Mouse (Mus musculus) spleen, embryonic (tissue): ENCODE data around the gene Atf2.
"Not testable (repeated sequence)": the region's sequence is repeated elsewhere in the genome, so short reads cannot be mapped to it uniquely, and the experiment has no call there.

ENCODE experiments used
- CTCF ChIA-PET: fragments of 350-600 bp; sonication (Branson Sonifier 250); formaldehyde crosslinking; loops from one replicate; lab custom pipeline; 2022; lab: Charles Lee

Atf2 gene

DNA sequence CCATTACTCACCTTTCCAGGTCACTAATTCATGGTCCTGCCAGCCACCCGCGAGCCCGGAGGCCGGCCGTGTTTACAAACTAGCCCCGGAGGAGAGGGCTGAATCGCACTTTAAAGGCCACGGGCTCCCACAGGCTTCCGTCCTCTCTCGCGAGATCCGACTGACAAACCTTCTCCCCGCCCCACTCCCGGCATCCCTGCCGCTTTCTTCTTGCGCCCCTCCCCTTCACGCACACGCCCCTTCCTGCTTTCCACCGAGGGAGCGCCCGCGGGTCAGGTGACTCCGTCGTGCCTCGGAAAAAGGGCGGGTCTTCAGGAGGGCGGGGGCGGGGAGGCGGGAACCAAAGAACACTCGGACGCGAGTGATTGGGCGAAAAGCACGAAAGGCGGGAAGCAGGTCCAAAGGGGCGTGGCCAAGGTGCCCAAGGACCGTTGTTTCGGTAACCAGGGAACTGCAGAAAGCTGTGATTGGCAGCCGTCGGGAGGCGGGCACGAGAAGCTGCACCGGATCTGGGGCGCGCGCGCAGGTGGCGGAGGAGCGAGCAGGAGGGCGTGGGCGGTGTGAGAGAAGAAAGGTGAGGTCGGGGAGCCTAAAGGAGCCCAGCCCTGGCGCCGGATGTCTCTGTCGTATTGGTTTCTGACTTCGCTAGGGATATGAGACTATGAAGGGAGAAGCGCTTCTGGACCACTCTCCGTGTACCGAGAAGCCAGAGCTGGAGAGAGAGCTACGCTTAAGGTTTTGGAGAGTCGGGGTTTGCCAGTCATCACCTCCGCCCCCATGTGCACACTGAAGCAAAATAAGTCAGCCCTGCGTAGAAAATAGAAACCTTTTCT lies at the start of gene Atf2:
Gene Atf2 (minus strand): TSS at position 176 of the 833 bp plus-strand sequence.
- CTCF ChIA-PET: no interaction called here

DNA sequence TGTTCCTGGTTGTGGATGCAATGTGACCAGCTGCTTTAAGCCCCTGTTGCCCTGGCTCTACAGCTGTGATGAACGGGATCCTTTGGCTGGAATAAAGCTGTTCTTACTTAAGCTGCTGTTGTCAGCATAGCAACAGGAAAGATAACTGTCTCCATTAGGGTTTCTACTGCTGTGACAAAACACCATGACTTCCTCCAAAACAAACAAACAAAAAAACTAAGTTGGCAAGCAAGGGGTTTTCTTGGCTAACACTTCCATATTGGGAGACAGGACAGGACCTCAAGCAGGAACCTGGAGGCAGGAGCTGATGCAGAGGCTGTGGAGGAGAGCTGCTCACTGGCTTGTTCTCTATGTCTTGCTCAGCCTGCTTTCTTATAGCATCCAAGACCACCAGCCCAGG lies 48.8 kb upstream of the Atf2 start:
- CTCF ChIA-PET: no interaction called here

DNA sequence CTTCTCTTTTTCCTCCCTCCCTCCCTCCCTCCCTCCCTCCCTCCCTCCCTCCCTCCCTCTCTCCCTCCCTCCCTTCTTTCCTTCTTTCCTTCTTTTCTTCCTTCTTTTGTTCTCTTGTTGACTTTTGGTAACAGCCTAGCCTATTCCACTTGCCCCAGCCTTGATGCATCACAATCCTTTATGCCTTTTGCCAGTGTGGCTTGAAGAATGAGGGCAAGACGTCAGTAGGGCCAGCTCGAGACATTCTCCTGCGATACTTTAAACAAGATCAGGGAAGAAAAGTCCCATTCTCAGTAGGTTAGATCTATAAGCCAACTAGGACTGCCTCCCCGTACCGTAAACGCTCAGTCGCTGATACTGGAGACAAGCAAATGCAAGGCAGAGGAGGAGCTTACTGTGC lies 48.0 kb upstream of the Atf2 start:
- CTCF ChIA-PET: no interaction called here

DNA sequence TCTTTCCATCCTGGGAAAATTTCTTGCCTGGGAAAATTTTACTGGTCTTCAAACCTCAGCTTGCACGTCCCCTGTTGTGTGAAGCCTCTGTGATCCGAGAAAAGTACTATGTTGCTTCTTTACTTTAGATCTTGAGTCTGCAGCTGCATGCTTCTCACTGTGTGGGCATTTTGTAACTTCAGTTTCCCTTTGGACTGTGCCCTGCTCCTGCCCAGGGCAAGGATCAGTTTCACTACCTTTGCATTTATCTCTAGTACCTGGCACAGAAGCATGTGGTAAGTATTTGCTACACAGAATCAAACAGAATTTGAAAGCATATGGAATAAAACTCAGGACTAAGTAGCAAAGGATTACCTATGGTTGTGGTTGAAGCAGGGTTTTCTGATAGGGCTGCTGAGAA lies 46.5 kb upstream of the Atf2 start:
- CTCF ChIA-PET: no interaction called here

DNA sequence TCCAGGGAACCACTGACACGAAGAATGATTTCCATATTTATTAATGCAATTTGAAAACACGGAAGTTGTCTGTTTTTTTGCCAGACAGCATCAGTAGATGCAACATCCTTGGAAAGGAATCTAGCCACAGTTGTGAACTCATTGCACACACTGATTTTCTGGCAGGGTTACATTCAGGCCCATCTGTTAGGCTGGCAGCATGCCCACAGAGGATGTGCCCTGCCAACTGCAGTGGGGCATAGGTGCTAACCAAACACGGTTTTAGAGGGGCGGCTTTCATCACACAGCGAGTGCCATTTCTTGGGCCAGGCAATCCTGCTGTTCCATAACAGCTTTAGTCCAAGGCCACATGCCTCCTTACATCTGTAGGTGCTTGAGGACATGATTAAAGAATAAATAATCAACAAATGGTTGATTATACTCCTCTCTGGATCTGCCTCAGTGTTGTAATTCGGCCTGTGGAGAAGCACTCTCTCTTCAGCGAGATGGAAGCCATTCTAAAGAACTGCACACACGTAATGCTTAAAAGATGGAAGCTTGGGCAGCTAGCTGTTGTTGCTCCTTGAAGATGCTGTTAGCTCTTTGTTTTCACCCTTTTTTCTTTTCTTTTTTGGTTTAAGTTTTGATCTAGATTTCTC lies 40.4 kb upstream of the Atf2 start:
- CTCF ChIA-PET: no interaction called here

DNA sequence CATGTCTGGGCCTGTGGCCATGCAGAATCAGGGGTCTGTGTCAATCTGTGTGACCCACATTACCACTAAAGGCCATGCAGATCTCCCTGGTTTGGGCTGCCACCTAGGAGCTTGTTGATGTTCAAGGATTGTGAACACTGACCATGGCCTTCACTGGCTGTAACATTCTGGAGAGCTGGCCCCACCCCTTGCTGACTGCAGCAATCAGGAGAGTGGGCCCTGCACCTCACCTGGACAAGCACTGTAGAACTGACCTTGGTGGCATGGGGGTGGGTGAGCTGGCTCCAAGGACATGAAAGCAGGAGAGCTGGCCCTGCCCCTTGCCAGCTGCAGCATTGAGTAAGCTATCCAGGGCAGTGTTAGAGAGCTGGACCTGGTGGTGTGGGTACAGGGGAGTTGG lies 35.3 kb upstream of the Atf2 start:
- CTCF ChIA-PET: no interaction called here

DNA sequence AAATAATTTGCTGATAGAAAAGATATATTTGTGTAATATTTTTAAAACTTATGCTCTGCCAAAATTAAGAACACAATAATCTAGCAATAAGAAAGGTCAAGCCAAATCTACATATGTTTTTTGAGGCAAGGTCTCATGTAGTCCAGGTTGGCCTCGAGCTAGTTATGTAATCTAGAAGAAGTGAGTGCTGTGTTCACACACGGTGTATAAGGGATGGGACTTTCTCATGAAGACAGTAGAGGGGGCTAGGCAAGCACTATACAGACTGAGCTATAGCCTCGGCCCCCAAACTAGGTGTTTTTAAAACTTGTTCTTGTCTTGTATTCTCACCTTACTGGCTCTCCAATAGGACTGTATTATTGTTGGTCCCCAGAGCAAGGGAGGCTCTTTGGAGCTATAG lies 33.1 kb upstream of the Atf2 start:
- CTCF ChIA-PET: interaction anchor here (0.6 kb wide), 1 partner anchor 25 kb away, joined by 4 read pairs; no protein-coding TSS in a partner anchor

DNA sequence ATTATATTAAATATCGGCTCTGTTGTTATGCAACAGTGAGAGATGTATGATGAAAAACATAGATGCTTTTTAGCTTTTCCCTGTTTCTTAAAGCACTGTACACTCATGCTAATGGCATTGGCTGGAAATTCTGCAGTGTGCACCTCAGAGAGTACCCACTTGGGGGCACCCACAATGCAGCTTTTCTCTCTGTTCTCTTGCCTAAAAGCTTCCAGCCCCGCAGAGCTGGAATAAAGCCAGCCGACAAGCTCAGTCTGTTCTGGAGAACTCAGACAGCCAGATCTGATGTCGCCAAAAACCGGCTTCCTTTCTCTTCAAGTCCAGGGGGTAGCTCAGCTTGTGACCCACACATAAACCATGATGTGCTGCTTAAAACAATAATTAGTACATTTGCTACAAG lies 32.6 kb upstream of the Atf2 start:
- CTCF ChIA-PET: no interaction called here

DNA sequence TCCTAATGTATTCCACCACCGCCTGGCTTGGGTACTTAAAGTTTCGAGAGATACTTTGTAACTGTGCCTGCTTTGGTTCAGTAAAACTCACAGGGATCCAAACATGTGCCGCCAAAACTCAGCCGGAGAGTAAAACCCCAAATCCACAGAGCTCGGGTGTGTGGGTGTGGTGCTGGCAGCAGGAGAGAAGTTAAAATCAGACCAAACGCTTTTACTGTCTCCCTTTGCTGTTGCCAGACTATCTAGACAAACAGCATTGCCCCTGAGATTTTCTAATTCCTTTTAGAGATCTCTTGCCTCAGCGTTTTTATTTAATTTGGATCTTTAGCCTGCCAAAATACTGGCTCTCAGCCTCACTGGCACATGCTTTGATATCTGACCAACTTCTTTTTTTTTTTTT lies 27.2 kb upstream of the Atf2 start:
- CTCF ChIA-PET: no interaction called here

DNA sequence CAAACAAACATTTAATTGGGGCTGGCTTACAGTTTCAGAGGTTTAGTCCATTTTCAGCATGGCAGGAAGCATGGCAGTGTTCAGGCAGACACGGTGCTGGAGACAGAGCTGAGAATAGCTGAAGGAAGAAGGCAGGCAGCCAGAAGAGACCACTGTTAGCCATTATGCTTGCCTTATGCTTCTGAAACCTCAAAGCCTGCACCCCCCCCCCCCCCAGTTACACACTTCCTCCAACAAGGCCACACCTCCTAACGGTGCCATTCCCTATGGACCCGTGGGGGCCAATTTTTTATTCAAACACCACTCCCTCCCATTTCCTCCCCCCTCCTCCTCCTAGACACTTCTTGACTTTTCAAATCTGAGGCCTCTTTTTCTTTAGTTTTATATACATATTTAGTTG lies 19.8 kb upstream of the Atf2 start:
- CTCF ChIA-PET: interaction anchor here (0.6 kb wide), 1 partner anchor 793 kb away, joined by 6 read pairs; no protein-coding TSS in a partner anchor

DNA sequence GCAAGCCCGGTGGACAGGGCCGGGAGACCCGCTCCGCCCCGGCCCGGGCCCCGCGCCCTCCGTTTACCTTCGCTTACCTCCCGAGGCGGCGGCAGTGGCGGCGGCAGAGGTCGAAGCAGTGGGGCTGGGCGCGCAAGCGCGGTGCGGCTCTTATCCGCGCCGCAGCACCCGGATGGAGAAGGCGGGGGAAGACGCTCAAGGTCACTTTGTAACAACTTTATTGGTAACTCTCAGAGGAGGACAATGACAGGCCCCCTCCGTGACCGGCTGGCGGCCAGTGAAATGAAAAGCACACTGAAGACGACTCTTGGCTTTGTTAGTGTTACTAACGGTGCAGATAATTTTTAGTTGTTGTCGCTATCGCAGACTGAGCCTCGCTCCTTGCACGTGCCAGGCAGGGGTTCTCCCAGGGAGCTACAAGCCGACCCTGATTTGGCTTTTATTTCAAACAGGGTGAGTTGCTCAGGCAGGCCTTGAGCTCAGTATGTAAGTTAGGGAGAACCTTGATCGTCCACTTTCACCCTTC lies 18.8 kb upstream of the Atf2 start, which contains the start of gene Atp5g3:
Gene Atp5g3 (minus strand): TSS at position 152 of the 526 bp plus-strand sequence.
- CTCF ChIA-PET: no interaction called here

DNA sequence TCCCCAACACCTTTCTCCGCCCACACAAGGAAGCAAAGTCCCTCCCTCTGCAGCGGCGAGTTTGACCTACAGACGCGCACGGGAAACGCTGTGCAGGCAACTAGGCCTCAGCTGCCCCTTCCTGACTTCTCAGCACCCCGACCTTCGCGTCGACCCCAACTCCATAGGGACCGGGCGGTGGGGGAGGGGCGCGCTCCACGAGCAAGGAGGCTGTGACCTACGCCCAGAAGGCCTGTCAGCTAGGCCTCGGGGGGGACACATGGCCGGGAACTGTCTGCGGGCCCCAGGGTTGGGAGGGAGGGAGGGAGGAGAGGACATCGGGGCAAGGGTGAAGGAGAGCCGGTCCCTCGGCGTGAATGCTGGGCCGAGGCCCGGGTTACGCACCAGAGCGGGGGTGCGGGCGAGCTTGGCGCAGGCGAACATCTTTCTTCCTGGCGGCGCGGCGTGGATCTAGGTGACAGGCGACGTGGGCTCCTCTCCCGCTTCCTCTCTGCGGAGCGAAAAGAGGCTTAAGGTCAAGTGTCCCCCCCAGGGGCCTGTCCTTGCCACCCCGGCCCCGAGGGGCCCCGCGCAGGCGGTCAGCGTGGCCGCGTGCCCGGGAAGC lies 18.2 kb upstream of the Atf2 start:
- CTCF ChIA-PET: no interaction called here

DNA sequence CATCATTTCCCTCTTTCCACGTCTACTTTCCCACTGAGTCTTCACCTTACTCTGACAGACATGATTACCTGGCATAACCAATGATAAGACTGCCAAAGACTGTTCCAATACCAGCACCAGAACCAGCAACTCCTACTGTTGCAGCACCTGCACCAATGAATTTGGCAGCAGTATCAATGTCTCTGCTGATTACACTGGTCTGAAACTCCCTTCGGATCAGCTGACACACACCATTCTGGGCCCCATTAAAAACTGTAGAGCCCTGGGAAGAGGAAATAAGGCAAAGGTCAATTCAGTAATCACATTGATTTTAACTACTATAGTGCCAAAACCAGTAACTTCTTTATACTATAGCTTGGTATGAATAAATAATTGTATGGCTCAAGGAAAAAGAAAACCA lies 16.7 kb upstream of the Atf2 start:
- CTCF ChIA-PET: no interaction called here

DNA sequence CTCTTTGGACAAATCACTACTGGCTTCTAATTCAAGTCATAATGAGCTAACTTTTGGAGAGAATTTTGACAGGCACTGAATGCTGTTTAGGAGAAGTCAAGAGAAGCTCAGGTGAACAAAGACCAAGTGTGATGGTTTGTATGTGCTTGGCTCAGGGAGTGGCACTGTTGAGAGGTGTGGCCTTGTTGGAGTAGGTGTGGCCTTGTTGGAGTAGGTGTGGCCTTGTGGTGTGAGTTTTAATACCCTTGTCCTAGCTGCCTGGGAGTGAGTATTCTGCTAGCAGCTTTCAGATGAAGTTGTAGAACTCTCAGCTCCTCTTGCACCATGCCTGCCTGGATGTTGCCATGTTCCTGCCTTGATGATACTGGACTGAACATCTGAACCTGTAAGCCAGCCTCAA lies 12.2 kb upstream of the Atf2 start:
- CTCF ChIA-PET: not testable (repeated sequence)

DNA sequence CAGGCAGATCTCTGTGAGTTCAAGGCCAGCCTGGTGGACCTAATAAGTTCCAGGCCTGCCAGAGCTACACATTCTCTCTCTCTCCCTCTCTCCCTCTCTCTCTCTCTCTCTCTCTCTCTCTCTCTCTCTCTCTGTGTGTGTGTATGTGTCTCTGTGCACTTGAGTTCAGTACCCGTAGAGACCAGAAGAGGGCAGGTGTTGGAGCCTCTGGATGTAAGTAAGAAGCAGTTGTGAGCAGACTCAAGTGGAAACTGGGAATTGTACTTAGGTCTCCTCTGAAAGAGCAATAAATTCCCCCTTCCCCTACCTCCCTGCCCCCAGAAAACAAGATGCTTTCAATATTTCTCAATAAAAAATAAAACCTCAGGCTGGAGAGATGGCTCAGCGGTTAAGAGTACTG lies 11.1 kb upstream of the Atf2 start:
- CTCF ChIA-PET: no interaction called here

DNA sequence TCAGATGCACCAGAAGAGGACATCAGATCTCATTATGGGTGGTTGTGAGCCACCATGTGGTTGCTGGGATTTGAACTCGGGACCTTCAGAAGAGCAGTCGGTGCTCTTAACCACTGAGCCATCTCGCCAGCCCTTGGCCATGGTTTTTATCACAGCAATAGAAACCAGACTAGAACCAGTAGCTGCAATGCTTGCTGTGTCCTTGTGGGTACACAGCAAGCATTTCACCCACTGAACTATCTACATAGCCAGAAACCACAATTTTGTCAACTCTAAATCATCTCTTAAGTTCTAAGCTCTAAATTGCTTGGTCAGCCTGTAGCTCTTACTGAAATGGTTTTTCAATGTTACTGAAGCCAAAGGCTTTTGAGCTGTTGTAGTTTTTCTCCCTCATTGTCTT lies 9.9 kb upstream of the Atf2 start:
- CTCF ChIA-PET: not testable (repeated sequence)

DNA sequence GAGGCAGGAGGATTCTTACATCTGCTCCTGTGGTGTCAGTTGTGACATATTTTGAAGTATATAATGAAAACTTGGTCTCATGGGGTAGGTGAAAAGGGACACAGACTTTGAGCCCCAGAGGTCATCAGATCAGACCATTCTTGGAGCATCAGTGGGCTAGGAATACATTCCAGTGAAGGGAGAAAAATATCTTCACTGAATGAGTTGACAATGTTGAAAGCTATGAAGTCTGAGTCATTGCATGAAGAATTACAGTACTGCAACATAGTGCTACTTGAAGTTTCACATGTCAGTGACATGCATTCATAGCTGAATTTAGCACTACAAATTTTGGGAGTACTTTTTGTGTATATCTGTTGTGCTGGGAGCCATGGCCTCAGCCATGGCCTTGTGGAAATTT lies 8.7 kb upstream of the Atf2 start:
- CTCF ChIA-PET: no interaction called here

DNA sequence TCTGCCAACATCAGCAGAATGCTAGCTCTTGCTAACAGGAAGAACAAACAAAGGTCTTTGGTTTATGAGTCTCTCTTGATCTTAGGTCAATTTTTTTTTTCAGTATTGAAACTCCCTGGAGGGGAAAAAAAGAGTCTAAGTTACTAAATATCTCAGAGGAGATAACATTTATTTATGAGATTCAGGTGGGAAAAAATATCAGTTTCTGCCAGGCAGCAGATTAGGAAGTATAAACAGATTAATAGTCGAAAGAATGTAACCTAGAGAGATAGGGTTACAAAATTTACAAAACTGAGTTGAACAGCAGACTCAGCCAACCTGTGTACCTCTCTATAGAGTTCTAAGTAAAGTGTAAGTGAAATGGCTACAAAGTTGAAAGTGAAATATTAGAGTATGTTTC lies 7.9 kb upstream of the Atf2 start:
- CTCF ChIA-PET: interaction anchor here (0.6 kb wide), 1 partner anchor 1765 kb away, joined by 6 read pairs; no protein-coding TSS in a partner anchor

DNA sequence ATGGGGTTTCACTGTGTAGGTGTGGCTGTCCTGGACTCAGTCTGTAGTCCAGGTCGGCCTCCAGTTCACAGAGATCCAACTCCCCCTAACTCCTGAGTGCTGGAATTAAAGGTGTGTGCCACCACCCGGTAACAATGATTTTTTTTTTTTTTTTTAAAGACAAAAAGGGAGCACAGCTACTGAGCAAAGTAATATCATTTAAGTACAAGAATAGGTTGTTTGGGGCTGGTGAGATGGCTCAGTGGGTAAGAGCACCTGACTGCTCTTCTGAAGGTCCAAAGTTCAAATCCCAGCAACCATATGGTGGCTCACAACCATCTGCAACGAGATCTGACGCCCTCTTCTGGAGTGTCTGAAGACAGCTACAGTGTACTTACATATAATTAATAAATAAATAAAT lies 4.5 kb upstream of the Atf2 start:
- CTCF ChIA-PET: interaction anchor here (0.6 kb wide), 1 partner anchor 18 kb away, joined by 5 read pairs; no protein-coding TSS in a partner anchor

DNA sequence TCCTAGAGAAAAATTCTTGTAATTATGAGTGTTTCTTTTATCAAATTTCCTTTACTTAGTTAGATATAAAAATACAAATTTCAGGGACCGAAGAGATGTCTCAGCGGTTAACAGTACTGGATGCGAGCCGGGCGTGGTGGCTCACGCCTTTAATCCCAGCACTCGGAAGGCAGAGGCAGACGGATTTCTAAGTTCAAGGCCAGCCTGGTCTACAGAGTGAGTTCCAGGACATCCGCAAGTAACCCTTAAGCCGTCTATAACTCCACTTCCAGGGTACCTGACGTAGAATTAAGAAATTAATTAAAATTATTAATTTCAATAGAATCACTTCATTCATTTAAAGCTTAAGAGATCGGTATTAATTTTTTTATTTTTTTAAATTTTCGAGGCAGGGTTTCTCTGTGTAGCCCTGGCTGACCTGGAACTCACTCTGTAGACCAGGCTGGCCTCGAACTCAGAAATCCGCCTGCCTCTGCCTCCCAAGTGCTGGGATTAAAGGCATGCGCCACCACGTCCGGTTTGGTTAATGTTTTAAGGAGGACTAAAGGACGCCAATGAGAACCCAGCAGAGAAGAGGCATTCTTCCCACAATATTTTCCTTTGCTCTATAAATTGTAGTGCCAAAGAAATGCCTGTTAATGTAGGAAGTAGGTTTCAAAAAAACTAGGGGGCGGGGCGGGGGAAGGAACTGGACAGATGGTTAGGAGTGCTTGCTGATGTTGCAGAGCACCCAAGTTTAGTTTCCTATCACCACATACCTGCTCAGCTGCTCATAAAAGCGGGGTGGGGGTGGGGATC lies 1.2 kb upstream of the Atf2 start:
- CTCF ChIA-PET: no interaction called here

DNA sequence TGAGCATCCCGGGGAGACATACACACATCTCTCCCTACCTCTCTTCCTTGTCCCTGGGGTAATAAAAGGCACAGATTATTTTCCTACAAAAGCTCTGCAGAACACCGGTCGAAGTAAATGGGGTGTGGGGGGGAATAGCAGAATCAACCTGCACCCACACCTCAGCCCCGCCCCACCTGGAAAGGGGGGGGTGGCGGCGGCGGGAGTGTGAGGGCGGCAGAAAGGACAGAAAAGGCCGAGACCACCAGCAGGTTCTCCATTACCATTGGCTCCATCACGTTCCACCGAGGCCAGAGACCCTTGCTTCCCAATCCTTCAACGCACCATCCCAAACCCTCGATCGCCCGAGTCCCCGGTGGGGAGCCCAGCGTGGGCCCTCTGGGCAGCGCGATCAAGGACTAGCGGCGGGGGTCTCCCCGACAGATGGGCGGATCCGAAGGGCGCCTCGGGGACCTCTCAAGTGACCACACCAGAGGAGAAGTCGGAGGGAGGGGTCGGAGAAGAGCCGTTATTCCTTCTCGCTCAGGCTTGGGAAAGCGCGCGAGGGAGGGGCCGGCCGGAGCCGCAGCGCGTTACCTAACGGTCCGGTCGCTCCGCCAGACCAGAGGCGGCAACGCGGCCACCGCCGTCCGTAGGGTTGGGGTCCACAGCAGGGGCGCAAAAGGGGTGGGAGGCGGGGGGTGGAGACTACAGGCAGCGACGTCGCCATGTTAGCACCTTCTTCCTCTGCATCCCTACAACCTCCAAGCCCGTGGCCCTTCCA lies 557 bp downstream of the Atf2 start:
- CTCF ChIA-PET: no interaction called here
